Mouse (Mus musculus) fat pad, adult 2 months (tissue): ENCODE measurements around the gene Gm4756.
"Not testable (repeated sequence)": the region's sequence is repeated elsewhere in the genome, so short reads cannot be mapped to it uniquely, and the experiment has no call there.

Source experiments
- DNase-seq: peaks from one replicate; pipeline ENCODE4 v3.0.0-alpha.2; 2011; ENCODE audit warnings: low read depth, low spot score; ENCODE audit errors: extremely low read depth

Gm4756 gene

DNA sequence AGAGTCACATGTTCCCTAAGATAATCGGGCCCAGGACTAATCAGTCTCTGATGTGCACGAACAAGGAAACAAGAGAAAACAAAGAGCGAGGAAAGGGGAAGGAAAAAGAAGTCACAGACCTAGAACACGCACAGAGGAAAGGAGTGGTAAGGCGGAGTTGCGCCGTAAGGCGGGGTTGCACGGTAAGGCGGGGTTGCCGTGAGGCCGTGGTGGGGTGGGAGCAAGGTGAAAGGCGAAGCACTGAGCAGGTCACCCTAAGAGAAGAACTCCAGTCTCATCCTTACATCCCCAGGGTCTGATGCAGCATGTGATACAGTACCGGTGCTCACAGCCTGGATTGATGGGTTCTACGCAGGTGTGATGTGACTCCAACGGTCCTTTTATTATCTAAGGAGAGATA is 6.3 kb upstream of the Gm4756 start:
- DNase-seq: no peak

- no peak for DNase-seq
Measured at GRCm38 (mm10) chr12:72654698-72655097, 5.2 kb upstream of the Gm4756 start.

- DNase-seq: no peak
Measured at GRCm38 (mm10) chr12:72648921-72649320, 540 bp downstream of the Gm4756 start.

- DNase-seq: no peak
Measured at GRCm38 (mm10) chr12:72638025-72638424, 11.4 kb downstream of the Gm4756 start.

- DNase-seq: no peak
Measured at GRCm38 (mm10) chr12:72628751-72629150, 20.7 kb downstream of the Gm4756 start.

DNA sequence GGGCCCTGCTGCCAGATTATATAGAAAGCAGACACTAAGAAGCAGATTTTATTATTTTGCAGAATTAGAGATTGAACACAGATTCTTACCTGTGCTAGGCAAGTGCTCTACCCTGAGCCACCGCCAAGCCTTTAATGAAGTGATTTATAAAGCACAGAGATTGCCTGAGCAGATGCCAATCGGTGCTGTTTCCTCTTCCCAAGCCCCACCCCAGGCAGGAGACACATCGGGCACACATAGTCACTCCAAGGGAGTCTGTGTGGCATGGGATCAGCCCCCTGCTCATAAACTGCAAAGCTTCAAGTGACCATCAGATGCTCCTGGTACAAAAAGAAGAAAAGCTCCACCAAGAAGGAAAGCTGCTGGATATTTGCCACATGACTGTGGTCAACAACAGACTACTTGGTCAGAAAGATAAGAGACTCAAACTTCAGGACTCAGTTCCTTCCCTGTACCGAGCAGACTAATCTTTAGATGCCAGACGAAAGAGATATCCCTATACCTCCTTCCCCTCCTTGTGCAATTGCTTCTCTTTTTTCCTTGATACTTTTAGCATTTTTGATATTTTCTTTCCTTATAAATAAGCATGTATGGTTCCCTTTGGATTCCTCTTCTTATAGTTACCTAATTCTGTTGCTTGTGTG is 26.5 kb downstream of the Gm4756 start:
- no peak for DNase-seq

DNA sequence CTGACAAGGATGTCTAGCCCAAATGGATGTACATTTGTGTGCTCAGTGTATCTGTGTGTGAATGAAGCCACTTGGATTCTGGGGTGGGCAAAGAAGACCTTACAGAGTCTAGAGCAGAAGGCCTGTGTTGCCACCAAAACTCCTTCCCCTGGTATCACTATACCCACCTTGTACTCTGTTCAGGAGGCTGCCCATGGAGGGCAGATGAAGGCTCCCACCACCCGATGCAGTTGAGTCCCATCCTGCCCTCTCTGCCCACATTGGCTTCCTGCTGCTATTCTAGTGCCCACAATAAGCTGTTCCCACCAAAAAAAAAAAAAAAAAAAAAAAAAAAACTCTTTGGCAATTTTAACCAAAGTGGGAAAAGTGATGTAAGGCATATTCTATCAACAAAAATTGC is 28.0 kb downstream of the Gm4756 start:
- DNase-seq: no peak

- DNase-seq: no peak
Measured at GRCm38 (mm10) chr12:72620856-72621255, 28.6 kb downstream of the Gm4756 start.

- no peak for DNase-seq
Measured at GRCm38 (mm10) chr12:72612053-72612452, 37.4 kb downstream of the Gm4756 start.

GRCm38 (mm10) chr12:72598731-72599130 is 50.7 kb downstream of the Gm4756 start:
- not testable (repeated sequence) for DNase-seq

- DNase-seq: no peak
Measured at GRCm38 (mm10) chr12:72594001-72594400, 55.5 kb downstream of the Gm4756 start.

DNA sequence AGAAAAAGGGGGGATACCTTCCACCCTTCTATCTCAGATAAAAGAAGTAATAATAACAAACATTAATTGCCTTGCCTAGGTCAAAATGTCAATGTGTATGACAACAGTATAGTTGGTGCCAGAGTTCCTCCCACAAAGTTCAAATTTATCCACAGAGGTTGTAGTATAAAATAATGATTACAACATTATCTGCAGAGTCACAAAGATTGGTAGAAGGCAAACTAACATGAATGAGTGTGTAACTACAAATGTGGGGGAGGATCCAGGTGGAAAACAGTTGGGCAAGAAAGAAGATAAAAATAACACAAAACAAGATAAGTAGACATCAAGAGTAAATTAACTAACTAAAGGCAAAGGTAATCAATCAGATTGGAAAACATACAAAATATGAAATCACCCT is 56.5 kb downstream of the Gm4756 start:
- DNase-seq: no peak

DNA sequence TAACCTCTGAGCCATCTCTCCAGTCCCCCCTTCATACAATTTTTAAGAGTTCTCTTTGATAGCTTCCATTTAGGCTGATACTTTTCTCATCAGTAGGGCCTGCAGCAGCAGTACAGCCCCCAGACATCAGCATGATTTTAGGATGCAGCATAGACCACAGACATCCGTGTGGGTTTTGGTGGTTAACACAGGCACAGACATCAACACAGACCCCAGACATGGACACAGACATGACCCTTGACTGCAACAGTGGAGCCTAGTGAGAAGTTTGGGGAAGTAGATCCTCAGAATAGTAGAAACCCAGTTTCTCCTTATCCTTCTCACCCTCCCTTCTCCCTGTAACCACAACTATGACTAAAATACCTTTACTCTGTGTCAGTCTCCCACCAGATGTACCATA is 64.1 kb downstream of the Gm4756 start:
- no peak for DNase-seq

DNA sequence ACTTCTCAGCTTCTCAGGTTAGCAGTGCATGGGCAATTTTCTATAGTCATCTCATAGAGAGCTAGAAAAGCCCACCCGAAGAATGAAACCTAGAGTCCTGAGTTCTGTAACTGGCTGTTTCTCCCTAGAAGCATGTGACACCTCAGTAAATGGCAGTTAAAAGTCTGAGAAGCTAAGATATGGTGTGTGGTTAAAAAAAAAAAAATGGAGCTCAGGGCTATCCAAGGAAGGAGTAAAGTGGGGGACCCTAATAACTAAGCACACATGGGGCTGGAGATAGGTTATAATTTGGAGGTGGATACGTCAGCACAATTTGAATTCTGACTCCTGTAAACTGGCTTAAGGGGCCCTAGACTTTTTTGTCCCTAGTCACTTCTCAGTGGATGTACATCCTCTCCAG is 66.4 kb downstream of the Gm4756 start:
- DNase-seq: no peak

DNA sequence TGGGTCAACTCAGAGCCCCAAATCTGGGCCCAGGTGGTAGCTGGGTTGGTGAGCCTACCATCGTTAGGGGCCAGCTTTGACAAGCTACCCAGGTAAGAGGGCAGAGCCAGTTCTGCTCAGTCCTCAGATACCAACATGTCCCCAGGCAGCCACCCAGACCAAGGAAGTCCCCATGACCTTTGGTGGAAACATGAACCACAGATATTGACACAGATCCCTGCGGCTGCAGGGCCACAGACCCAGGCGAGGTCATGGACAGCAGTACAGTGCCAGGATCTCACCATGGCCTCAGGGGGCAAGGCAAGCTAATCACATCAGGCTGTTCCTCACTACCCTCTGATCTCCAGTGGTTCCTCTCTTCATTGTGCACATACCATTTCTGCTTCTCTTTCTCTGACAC is 67.4 kb downstream of the Gm4756 start:
- DNase-seq: no peak

- DNase-seq: no peak
Measured at GRCm38 (mm10) chr12:72564281-72564795, 85.1 kb downstream of the Gm4756 start.

GRCm38 (mm10) chr12:72554347-72554746 is 95.1 kb downstream of the Gm4756 start:
- no peak for DNase-seq

DNA sequence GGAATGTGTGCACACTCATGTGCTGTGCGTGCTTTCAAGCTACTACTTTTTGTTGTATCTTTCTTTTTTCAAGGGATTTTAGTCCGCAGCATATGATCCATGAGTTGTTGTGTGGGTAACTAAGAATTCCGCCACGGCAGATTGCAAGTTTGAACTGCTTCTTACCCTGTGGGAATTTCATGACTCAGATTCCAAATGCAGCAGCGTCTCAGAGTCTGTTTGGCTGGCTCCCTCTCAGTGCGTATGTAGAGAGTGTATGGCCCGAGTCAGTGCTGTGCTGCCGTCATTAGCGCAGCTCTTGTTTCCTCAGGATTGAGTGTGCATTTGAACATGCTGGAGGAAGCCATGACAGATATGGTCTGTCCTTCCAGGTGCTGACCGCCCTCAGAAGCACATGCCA is 110.9 kb downstream of the Gm4756 start:
- no peak for DNase-seq

DNA sequence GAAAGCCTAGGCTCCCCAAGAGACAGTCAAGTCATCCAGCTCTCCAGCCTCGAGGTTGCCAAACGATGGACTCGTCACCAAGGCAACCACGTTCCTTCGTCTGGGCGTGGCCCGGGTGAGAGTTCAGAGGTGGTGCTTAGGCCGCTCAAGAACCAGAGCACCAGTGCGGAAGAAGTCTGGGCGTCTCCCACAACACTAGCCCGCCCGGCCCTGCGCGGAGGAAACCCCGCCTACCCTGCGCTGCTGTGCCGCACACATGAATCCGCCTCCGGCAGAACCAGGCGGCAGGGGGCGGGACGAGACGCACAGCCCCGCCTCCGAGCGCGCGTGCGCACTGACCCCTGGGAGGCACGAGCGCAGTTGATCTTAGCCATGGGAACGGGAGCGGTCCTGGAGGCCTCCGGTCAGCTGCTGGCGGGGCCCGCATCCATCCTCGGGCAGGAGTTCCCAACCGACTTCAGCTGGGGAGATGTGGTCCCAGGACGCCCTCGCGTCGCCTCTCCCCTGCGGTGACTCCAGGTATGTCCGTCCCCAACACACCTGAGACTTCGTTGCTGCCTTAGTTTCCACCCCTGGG is 113.4 kb downstream of the Gm4756 start, which contains the start of gene Pcnx4:
TSS of gene Pcnx4 (plus strand) at position 363 of the 577 bp plus-strand sequence.
- peak; percentile 73 for DNase-seq

DNA sequence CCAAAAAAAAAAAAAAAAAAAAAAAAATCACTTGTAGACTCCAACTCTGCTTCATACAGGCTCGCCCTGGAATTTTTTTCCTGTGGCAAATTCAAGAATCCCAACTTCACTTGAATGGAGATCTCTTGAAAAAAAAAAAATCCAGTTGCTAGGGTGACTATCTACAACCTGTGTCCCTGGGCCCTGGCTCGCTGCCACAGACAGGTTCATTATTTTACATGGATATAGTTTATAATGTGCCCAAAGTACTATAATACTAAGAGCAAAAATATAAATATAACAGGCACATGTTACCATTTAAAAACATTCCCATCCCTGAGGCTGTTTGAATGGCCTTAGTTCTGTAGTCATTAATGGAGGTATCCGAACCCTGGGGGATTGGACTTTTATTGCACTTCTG is 113.9 kb downstream of the Gm4756 start:
- DNase-seq: no peak

- no peak for DNase-seq
Measured at GRCm38 (mm10) chr12:72533986-72534385, 115.5 kb downstream of the Gm4756 start.

GRCm38 (mm10) chr12:72532303-72532702 is 117.2 kb downstream of the Gm4756 start:
- no peak for DNase-seq
